Mouse (Mus musculus) E14TG2a.4 (cell line): Measurements from ENCODE around the gene Otogl.

Experiments used
- H3K27me3 ChIP-seq: 2 replicates; pipeline ENCODE4 v1.6.1; 2014; ENCODE audit warnings: low read length, control low read depth; ENCODE audit not compliant: insufficient read depth
- H3K36me3 ChIP-seq: 2 replicates; pipeline ENCODE4 v1.6.1; 2014; ENCODE audit warnings: low read length, control low read depth; ENCODE audit not compliant: insufficient read depth
- H3K4me1 ChIP-seq: replicated peaks from 2 replicates; pipeline ENCODE4 v1.6.1; 2014; ENCODE audit warnings: low read depth, low read length, control low read depth
- H3K4me3 ChIP-seq: replicated peaks from 2 replicates; pipeline ENCODE4 v1.5.1; 2014; ENCODE audit warnings: mild to moderate bottlenecking, low read length
- H3K9me3 ChIP-seq: 2 replicates; pipeline ENCODE4 v1.6.1; 2014; ENCODE audit warnings: low read length, control low read depth
- CTCF ChIP-seq: conservative IDR thresholded peaks from 2 replicates; pipeline ENCODE4 v1.5.1; 2014; ENCODE audit warnings: low read length
- NANOG ChIP-seq: IDR thresholded peaks from 2 replicates; pipeline ENCODE4 v1.6.1; 2014; ENCODE audit warnings: borderline replicate concordance, low read length, mixed read lengths
- POU5F1 ChIP-seq: IDR thresholded peaks from 2 replicates; pipeline ENCODE4 v1.6.1; 2014; ENCODE audit warnings: low read length, borderline replicate concordance

Gene Otogl

DNA sequence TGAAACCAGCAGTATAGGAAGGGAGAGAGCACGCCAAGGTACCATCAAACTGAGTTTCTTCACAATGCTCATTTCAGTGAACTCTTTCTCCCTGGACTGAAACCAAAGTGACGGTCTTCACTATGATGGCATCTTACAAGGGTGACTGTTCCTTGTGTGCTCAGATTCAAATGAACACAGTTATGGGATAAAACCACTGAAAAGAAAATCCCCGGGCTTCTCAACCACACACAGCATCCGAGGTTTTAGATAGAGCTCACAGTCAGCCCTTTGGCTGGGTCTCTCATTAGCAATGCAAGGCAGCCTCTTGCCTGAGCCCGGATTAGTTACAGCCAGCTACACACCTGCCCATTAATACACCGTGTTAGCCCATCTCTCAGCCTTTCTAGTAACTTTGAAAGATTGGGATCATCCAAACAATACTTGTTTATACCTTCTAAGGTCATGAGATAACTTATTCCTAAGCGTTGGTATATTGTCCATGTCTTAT lies at the start of gene Otogl:
TSS of gene Otogl (minus strand) at position 51 of the 490 bp plus-strand sequence.
- H3K4me1 ChIP-seq: no peaks in the 10 kb centered on the region
- no peaks in the 10 kb centered on the region for H3K27me3 ChIP-seq
- H3K9me3 ChIP-seq: peaks cover 6% of the 10 kb centered on the region; the same call in 1 of the 2 replicates
- TF ChIP-seq NANOG (no peak), CTCF (no peak), POU5F1 (no peak)
- no peak within 1 kb of the TSS for H3K4me3 ChIP-seq
- no peaks in the 10 kb centered on the region for H3K36me3 ChIP-seq

DNA sequence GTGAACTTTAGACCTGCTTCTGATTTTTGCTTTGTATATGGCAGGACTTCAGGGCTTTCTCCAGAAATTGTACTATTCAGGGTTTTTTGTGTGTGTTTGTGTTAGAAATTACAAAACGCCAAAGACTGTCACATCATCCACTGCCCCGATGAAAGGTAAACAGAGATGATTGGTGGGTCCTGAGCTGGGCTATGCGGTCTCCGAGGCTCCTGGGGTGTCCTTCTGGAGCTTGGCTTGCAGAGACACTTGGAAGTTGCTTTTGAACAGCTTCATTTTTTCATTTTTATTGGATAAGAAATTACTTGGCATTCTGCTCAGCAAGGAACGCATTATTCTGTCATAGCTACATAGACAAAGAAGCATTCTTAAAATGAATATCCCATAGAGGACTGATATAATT lies 44.7 kb upstream of the Otogl start:
- TF ChIP-seq NANOG (no peak), POU5F1 (no peak), CTCF (no peak)
- Histone ChIP-seq H3K27me3 (no peaks in the 10 kb centered on the region), H3K4me1 (no peaks in the 10 kb centered on the region), H3K9me3 (no peaks in the 10 kb centered on the region), H3K36me3 (no peaks in the 10 kb centered on the region), H3K4me3 (no peak overlapping the region)

DNA sequence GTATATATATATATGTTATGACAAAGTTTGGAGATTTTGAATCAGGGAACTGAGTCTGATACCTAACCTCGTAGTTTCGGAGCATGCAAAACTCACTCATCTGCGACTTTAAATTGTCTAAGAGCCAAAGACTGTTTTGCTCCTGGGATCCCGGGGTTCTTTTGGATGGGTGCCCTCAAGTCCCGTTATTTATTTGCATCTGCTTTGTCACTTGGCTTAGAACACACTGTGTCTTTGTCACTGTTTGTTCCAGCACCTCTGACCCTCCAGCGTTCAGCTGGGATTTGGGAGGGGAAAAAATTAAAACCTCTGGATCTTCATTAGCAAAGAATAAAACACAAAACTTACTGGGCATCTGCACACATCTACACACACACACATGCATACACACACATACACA lies 42.5 kb upstream of the Otogl start:
- Histone ChIP-seq H3K4me3 (no peak overlapping the region), H3K36me3 (no peaks in the 10 kb centered on the region), H3K27me3 (no peaks in the 10 kb centered on the region), H3K9me3 (no peaks in the 10 kb centered on the region), H3K4me1 (no peaks in the 10 kb centered on the region)
- TF ChIP-seq NANOG (no peak), POU5F1 (no peak), CTCF (no peak)

DNA sequence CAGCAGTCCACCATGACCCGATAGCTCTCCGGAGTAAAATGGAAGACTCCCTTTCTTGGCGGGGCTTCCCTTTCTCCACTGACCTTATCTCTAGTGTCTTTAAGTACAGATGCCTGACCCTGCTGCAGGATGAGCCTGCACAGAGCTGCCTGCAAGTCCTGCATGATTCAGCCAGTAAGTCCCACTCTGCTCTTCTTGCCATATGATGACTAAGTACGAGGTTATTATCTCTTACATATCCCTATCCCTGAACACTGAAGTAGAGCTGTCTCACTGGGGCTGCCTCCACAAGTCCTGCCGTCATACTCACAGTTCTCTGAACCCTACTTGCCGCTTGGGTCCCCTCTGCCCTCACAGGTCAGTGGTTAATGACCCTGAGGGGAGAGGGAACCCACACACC lies 39.7 kb upstream of the Otogl start:
- no peak for TF ChIP-seq CTCF
- no peak for TF ChIP-seq POU5F1
- no peak for TF ChIP-seq NANOG
- no peak overlapping the region for H3K4me3 ChIP-seq
- no peaks in the 10 kb centered on the region for H3K4me1 ChIP-seq
- H3K36me3 ChIP-seq: no peaks in the 10 kb centered on the region
- H3K9me3 ChIP-seq: no peaks in the 10 kb centered on the region
- H3K27me3 ChIP-seq: no peaks in the 10 kb centered on the region

DNA sequence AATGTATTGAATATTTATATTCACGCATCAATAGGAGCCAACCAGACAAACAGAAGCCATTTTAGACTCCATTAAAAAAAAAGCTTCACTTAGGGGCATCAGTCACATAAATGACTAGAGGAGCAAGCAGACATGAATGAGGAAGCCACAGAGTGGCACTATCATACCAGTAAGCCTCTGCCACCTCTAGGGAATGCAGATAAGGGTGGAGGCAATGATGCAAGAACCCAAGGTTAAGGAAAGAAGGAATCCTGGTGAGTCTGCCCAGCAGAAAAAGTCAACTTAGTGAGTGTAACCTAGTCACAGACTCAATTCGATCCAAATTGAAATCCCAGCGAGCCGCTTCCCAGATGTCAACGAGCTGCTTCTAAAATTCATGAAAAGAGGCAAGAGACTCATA lies 38.0 kb upstream of the Otogl start:
- H3K4me1 ChIP-seq: no peaks in the 10 kb centered on the region
- no peak overlapping the region for H3K4me3 ChIP-seq
- no peaks in the 10 kb centered on the region for H3K9me3 ChIP-seq
- TF ChIP-seq POU5F1 (no peak), CTCF (no peak), NANOG (no peak)
- H3K36me3 ChIP-seq: no peaks in the 10 kb centered on the region
- no peaks in the 10 kb centered on the region for H3K27me3 ChIP-seq

DNA sequence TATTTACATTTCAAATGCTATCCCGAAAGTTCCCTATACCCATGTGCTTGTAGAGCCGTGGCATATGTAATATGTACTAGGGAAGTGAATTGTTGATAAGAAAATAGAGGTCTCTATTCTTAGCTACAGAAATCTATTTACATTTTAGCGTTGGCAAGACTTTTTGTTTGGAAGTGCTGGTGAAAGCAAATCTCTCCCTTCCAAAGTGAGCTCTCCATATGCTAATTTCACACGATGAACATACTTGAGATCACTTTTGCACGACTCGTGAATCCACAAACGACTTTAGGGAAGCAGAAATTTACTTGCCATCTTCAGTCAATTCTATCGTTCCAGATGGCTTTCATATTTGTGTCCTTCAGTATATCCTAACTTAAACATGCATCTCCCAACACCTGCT lies 36.7 kb upstream of the Otogl start:
- Histone ChIP-seq H3K4me1 (no peaks in the 10 kb centered on the region), H3K4me3 (no peak overlapping the region), H3K27me3 (no peaks in the 10 kb centered on the region), H3K36me3 (no peaks in the 10 kb centered on the region), H3K9me3 (no peaks in the 10 kb centered on the region)
- TF ChIP-seq NANOG (no peak), POU5F1 (no peak)

DNA sequence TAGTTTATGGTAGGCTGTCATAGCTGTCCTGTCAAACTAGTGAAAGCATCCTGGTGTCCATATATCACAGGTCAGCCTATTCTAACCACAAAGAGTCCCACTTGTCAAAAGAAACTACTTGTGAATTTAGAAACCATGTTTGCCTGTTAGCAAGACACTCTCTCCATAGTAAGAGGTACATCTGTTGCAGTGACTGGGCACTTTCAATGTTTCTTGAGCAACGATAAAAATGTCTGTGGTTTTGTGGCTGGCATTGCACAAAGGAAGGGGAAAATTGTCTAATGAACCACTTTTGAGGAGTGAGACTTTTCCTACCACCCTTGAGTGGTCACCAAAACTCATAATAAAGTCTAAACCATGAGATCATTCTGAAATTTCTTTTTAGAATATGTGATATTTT lies 36.1 kb upstream of the Otogl start:
- Histone ChIP-seq H3K4me1 (no peaks in the 10 kb centered on the region), H3K27me3 (no peaks in the 10 kb centered on the region)
- no peak for TF ChIP-seq POU5F1
- TF ChIP-seq CTCF: no peak
- no peak for TF ChIP-seq NANOG

DNA sequence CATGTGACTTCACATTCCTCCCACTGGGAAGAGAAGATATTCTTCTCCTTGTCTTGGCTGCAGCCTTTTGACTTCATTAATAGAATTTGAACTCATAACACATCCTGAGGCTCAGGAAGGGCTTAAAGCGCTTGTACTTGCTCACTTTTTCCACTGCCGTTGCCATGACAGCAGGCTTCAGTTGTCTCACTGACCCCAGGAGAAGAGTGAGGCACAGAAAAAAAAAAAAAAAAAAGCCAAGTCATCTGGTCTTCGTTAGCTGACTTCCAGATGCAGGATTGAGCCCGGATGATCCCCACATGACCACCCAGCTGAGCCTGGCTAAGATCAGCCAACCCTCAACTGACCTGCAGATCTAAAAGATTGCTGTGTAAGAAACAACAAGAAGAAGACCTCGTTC lies 34.4 kb upstream of the Otogl start:
- no peak for TF ChIP-seq NANOG
- TF ChIP-seq POU5F1: no peak
- no peak for TF ChIP-seq CTCF
- H3K4me1 ChIP-seq: no peaks in the 10 kb centered on the region
- H3K4me3 ChIP-seq: no peak overlapping the region
- no peaks in the 10 kb centered on the region for H3K27me3 ChIP-seq
- no peaks in the 10 kb centered on the region for H3K9me3 ChIP-seq
- no peaks in the 10 kb centered on the region for H3K36me3 ChIP-seq

More for the DNA sequence above, 36.1 kb upstream of the Otogl start:
- H3K36me3 ChIP-seq: no peaks in the 10 kb centered on the region
- no peak overlapping the region for H3K4me3 ChIP-seq
- H3K9me3 ChIP-seq: no peaks in the 10 kb centered on the region

DNA sequence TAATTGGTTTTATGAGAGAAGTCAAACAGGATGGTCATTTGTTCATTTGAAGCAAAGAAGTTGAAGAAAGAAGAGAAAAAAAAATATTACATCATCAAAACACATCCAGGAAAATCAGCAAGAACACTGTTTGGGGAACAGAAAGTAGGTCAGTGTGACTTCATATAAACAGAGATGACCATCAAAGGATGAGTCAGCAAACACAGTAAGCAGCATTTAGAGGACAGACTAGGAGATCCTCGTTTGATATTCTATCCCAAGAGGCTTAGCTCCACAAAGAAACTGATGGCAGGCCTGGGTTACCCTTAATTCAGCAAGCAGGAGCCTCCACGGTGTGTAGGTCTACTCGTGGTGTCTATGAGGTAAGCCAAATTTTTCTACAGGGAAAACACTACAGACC lies 31.9 kb upstream of the Otogl start:
- no peaks in the 10 kb centered on the region for H3K4me1 ChIP-seq
- no peak overlapping the region for H3K4me3 ChIP-seq
- H3K36me3 ChIP-seq: no peaks in the 10 kb centered on the region

More for the DNA sequence above, 31.9 kb upstream of the Otogl start:
- Histone ChIP-seq H3K9me3 (no peaks in the 10 kb centered on the region), H3K27me3 (no peaks in the 10 kb centered on the region)
- TF ChIP-seq NANOG (no peak), CTCF (no peak), POU5F1 (no peak)
